Mouse (Mus musculus) C2C12 (cell line): ENCODE measurements around the gene Csf3. TPM values are rescaled to one million over a fixed set of nuclear protein-coding genes. Genes with fewer than 3 reads are reported as not detected.
A peak's percentile ranks its signal among the peaks of the same experiment; 100 is the strongest.
"Not testable (repeated sequence)": the region's sequence is repeated elsewhere in the genome, so short reads cannot be mapped to it uniquely, and the experiment has no call there.

Experiments
- H3K27me3 ChIP-seq: one replicate; pipeline ENCODE4 v1.6.1; 2011; ENCODE audit not compliant: control insufficient read depth, insufficient read depth, insufficient read length
- H3K36me3 ChIP-seq: one replicate; pipeline ENCODE4 v1.6.1; 2011; ENCODE audit not compliant: control insufficient read depth, insufficient read depth
- H3K4me3 ChIP-seq: one replicate; pipeline ENCODE4 v1.5.1; 2011; ENCODE audit warnings: mild to moderate bottlenecking, control low read depth; ENCODE audit not compliant: poor library complexity, insufficient read depth, severe bottlenecking
- H3K79me2 ChIP-seq: one replicate; pipeline ENCODE4 v1.6.1; 2011; ENCODE audit not compliant: control insufficient read depth, insufficient read depth
- H3K79me3 ChIP-seq: one replicate; pipeline ENCODE4 v1.6.1; 2011; ENCODE audit warnings: low read depth, control low read depth
- H3ac ChIP-seq: one replicate; pipeline ENCODE3; 2011; ENCODE audit warnings: low read depth; ENCODE audit not compliant: control insufficient read depth, insufficient read length
- CEBPB ChIP-seq: IDR thresholded peaks from one replicate; pipeline ENCODE4 v1.6.1; 2011; ENCODE audit warnings: low read depth, mild to moderate bottlenecking, control low read depth, moderate library complexity
- CTCF ChIP-seq: IDR thresholded peaks from one replicate; pipeline ENCODE4 v1.5.1; 2011; ENCODE audit not compliant: control insufficient read depth, insufficient read depth, insufficient read length
- FOSL1 ChIP-seq: IDR thresholded peaks from one replicate; pipeline ENCODE4 v1.8.0; 2011; ENCODE audit warnings: mild to moderate bottlenecking, low read length; ENCODE audit not compliant: poor library complexity, insufficient read depth, severe bottlenecking
- MAX ChIP-seq: IDR thresholded peaks from one replicate; pipeline ENCODE4 v1.6.1; 2011; ENCODE audit warnings: mild to moderate bottlenecking, control low read depth
- MYOD1 ChIP-seq: IDR thresholded peaks from one replicate; pipeline ENCODE4 v1.6.1; 2011; ENCODE audit warnings: low read depth; ENCODE audit not compliant: control insufficient read depth, insufficient read length
- MYOG ChIP-seq: IDR thresholded peaks from one replicate; pipeline ENCODE4 v1.6.1; 2011; ENCODE audit not compliant: control insufficient read depth, insufficient read length; ENCODE audit errors: extremely low read depth
- USF1 ChIP-seq: IDR thresholded peaks from one replicate; pipeline ENCODE4 v1.6.1; 2011; ENCODE audit warnings: low read depth, mild to moderate bottlenecking, control low read depth, moderate library complexity
- long read RNA-seq, 2 experiments: library from polyadenylated mRNA; unstranded; transcript quantifications; one replicate each; pipeline ENCODE4 v2.0.0; 2019 to 2020
- polyA plus RNA-seq: library from polyadenylated mRNA; unstranded; fragments of >200 nt; fragmentation: generic; extraction: Trizol; gene quantifications from one replicate; pipeline ENCODE4 v1.2.1, GENCODE M21; 2012; ENCODE audit warnings: missing spikeins

Gene Csf3
- not detected for polyA plus RNA-seq
- long read RNA-seq, experiment 1, result 0 reads
- long read RNA-seq, experiment 2, result 0 reads

GRCm38 (mm10) chr11:98701213-98701670, at the start of gene Csf3:
Gene Csf3 (plus strand): TSS chr11:98701263.
- Histone ChIP-seq H3K27me3 (no peaks in the 10 kb centered on the region), H3K79me2 (no peaks in the 10 kb centered on the region), H3K36me3 (peaks cover 13% of the 10 kb centered on the region), H3K4me3 (no peak within 1 kb of the TSS), H3ac (peak within 1 kb of the TSS; percentile 6), H3K79me3 (no peaks in the 10 kb centered on the region)
- TF ChIP-seq MYOG (no peak), MYOD1 (no peak), CEBPB (no peak), USF1 (no peak), FOSL1 (no peak), MAX (no peak), CTCF (no peak)

- peak; percentile 10 for TF ChIP-seq CTCF
- not testable (repeated sequence) for H3K36me3 ChIP-seq, H3K4me3 ChIP-seq, H3K79me3 ChIP-seq, H3K79me2 ChIP-seq, H3ac ChIP-seq
- peaks cover 42% of the 10 kb centered on the region for H3K27me3 ChIP-seq
Observed at GRCm38 (mm10) chr11:98655076-98655475, 46.0 kb upstream of the Csf3 start.

DNA sequence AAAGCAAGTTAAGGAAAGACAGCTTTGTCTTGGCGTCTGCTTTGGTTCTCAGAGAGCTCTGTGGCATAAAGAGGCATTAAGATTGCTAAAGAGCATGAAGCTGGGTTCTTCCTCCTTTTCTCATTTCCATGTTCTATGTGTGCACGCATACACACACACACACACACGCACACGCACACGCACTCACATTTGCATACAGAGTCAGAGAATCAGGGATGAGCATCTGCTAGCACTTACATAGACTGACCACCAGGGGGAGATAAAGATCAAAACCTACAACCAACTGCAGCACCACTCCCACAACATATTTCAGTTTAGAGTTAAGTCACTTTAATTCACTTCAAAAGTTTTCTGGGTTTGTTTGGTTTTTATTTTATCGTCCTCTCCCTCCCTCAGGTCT, 40.5 kb upstream of the Csf3 start:
- Histone ChIP-seq H3ac (no peak overlapping the region), H3K36me3 (no peaks in the 10 kb centered on the region), H3K79me3 (no peaks in the 10 kb centered on the region), H3K4me3 (no peak overlapping the region), H3K79me2 (no peaks in the 10 kb centered on the region), H3K27me3 (peaks cover 41% of the 10 kb centered on the region)
- peak; percentile 36 for TF ChIP-seq CTCF
- no peak for TF ChIP-seq CEBPB

DNA sequence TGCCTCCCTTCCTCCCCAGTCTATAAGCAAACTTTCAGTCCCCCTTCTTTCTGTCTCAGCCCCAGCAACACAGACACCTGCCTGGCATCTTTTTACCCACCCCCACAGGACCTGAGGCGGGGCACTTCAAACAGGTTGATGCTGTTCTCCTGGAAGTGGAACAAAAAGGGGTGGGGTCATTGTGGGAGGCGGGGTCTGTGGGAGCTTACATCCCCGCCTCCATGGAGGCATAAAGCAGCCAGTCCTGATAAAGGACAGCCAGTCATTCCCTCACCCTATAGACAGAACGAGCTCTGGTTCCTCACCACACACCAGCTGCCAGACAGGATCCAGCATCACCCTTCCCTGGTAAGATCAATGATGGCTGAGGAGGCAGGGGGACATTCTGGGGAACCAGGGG, 37.0 kb upstream of the Csf3 start, which contains the start of gene Gsdma:
TSS of gene Gsdma (plus strand) at position 261 of the 400 bp plus-strand sequence.
- no peak within 1 kb of the TSS for H3K4me3 ChIP-seq
- TF ChIP-seq FOSL1 (no peak), MYOD1 (no peak), CTCF (no peak), CEBPB (no peak), MAX (no peak), MYOG (no peak)
- no peaks in the 10 kb centered on the region for H3K36me3 ChIP-seq
- H3ac ChIP-seq, result no peak within 1 kb of the TSS
- H3K79me2 ChIP-seq, result no peaks in the 10 kb centered on the region
- H3K79me3 ChIP-seq, result no peaks in the 10 kb centered on the region
- H3K27me3 ChIP-seq, result peaks cover 57% of the 10 kb centered on the region

DNA sequence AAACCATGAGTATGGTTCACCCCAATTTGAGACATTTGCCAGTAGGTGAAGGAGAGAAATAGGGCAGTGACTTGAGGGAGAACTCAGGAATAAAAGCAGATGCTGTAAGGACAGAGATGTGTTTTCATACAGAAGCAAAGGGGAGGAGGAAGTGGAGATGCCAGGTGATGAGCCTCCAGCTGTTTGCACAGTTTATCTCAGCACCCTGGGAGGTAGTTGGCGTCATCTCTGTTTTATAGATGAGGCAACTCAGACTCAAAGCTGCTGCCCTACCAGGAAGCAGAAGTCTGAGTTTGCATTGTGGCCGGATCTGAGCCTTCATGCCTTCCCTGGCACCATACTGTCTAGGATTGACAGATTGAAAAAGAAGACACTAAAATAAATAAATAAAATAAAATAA, 32.1 kb upstream of the Csf3 start:
- TF ChIP-seq CEBPB (no peak), MAX (no peak), MYOD1 (no peak), MYOG (no peak), CTCF (no peak), FOSL1 (no peak), USF1 (no peak)
- H3K27me3 ChIP-seq, result peaks cover 54% of the 10 kb centered on the region

DNA sequence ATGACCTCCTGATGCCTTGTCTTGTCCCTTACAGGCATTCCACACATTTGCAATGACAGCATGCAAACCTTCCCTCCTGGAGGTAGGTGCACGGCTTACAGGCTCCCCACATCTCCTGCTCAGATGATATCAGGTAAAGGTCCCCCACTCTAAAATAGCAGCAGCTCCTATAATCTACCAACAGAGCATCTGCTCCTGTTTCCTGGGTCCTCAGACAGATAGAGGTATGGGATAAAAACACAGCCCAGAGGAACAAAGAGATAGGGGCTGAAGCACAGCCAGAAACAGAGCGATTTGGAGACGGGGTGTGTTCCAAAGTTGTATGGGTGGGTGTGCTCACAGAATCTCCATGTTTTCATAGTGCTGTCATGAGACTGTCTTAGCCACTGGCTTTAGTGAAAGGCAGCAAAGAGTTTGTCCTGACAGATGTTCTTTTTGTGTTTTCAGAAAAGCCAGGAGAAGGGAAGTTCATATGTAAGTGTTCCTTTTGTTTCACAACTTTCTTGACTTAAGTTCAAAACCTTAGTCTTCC, 29.7 kb upstream of the Csf3 start:
- no peaks in the 10 kb centered on the region for H3K79me3 ChIP-seq
- peaks cover 43% of the 10 kb centered on the region for H3K27me3 ChIP-seq
- no peaks in the 10 kb centered on the region for H3K36me3 ChIP-seq
- no peak overlapping the region for H3K4me3 ChIP-seq
- TF ChIP-seq USF1 (no peak), MYOD1 (no peak), MAX (no peak), CTCF (no peak), MYOG (no peak), CEBPB (no peak), FOSL1 (no peak)
- H3ac ChIP-seq, result no peak overlapping the region
- no peaks in the 10 kb centered on the region for H3K79me2 ChIP-seq

More for the DNA sequence above, 32.1 kb upstream of the Csf3 start:
- no peak overlapping the region for H3ac ChIP-seq
- no peaks in the 10 kb centered on the region for H3K36me3 ChIP-seq
- no peaks in the 10 kb centered on the region for H3K79me2 ChIP-seq
- H3K4me3 ChIP-seq, result no peak overlapping the region
- no peaks in the 10 kb centered on the region for H3K79me3 ChIP-seq

DNA sequence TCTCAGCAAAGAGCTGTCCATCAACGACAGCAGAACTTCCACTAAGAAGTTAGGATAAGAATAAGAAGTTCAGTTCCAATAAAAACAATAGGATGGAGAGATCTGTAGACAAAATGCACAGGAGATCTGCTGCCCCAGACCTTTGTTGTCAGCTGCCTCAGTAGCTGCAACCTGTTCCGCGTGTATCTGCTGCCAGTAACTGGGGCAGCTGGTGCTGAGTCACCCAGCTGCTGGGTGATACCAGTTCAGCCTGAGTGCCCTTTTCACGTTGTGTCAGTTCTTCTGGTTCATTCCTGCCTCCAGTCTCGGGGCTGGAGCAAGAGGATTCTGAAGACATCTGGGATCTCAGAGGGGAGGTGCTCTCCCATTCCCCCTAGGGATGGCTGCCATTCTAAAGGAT, 29.2 kb upstream of the Csf3 start:
- Histone ChIP-seq H3K36me3 (no peaks in the 10 kb centered on the region), H3ac (no peak overlapping the region), H3K79me3 (no peaks in the 10 kb centered on the region), H3K27me3 (peaks cover 38% of the 10 kb centered on the region), H3K79me2 (no peaks in the 10 kb centered on the region), H3K4me3 (no peak overlapping the region)
- TF ChIP-seq CTCF (no peak), USF1 (no peak), CEBPB (no peak), MAX (no peak), MYOD1 (no peak), FOSL1 (no peak), MYOG (no peak)
